Mouse (Mus musculus) kidney, adult 11 months (tissue): ENCODE measurements around the gene Scaf1.

Experiments used
- DNase-seq: peaks from one replicate; pipeline ENCODE4 v3.0.0; 2022

Gene Scaf1

GRCm38 (mm10) chr7:44983944-44984832, 32.0 kb downstream of the Scaf1 start:
- no peak for DNase-seq

GRCm38 (mm10) chr7:44983085-44983484, 33.1 kb downstream of the Scaf1 start:
- peak; percentile 81 for DNase-seq

DNA sequence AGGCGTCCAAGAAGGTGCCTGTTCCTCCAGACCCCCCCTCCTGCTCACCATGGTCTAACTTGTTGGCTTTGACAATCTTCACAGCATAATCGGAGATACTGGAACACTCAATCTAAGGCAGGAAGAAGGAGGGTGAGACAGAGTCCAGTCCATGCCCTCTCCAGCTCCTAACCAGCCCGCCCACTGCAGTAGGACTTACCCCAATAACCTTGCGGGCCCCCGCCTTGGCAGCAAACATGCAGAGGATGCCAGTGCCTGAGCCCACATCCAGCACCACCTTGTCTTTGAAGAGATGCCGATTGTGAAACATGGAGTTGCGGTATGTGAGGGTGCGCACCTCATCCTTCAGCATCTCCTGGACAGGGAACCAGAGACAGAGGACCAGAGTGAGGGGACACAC, 34.6 kb downstream of the Scaf1 start:
- no peak for DNase-seq

GRCm38 (mm10) chr7:44978300-44978699, 37.9 kb downstream of the Scaf1 start:
- no peak for DNase-seq

- no peak for DNase-seq
Observed at GRCm38 (mm10) chr7:44975117-44975419, 41.1 kb downstream of the Scaf1 start.

GRCm38 (mm10) chr7:44974383-44975116, 41.6 kb downstream of the Scaf1 start, which contains the start of gene Cpt1c:
Gene Cpt1c (minus strand): TSS chr7:44974851.
- peak; percentile 62 for DNase-seq

- no peak for DNase-seq
Observed at GRCm38 (mm10) chr7:44973415-44974130, 42.6 kb downstream of the Scaf1 start.

- no peak for DNase-seq
Observed at GRCm38 (mm10) chr7:44971142-44971541, 45.0 kb downstream of the Scaf1 start.

- peak; percentile 89 for DNase-seq
Observed at GRCm38 (mm10) chr7:44970231-44970691, 45.9 kb downstream of the Scaf1 start.

GRCm38 (mm10) chr7:44966638-44967037, 49.5 kb downstream of the Scaf1 start:
- DNase-seq: no peak

- no peak for DNase-seq
Observed at GRCm38 (mm10) chr7:44965975-44966374, 50.2 kb downstream of the Scaf1 start.

DNA sequence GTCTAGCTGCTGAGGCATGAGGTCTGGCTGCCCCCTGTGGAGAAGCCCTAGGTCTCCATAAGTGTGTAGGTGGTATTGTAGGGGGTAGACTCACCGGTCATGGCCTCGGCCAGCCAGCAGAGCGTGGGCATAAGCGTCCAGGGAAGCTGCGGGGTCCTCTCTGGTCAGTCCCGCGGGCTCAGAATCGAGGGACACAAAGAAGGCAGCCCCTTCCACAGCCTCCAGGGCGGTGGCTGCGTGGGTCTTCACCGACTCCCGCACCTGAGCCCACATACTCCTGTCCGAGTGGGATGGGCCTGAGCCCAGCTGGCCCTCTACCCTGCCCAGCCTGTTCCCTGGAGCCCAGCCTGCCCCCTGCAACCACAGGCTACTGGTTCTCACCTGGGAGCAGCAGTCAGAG, 51.2 kb downstream of the Scaf1 start:
- DNase-seq: no peak

DNA sequence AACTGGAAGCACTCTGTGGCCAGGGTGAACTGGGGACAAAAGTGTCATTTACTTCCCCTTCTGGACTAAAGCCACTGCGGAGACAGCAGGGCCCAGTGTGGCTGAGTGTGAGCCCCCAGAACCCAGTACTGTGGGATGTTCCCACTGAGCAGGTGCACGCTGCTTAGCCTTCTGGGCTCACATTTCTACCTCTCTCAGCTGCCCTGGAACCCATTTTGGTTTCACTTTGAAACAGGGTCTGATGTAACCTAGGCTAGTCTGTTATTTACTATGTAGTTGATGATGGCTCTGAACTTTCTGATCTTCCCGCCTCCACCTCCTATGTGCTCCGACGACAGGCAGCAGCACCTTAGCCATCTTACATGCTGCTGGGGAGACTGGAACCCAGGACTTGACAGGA, 53.3 kb downstream of the Scaf1 start:
- DNase-seq: no peak

- no peak for DNase-seq
Observed at GRCm38 (mm10) chr7:44962337-44962736, 53.8 kb downstream of the Scaf1 start.

GRCm38 (mm10) chr7:44960512-44960910, 55.7 kb downstream of the Scaf1 start:
- no peak for DNase-seq

DNA sequence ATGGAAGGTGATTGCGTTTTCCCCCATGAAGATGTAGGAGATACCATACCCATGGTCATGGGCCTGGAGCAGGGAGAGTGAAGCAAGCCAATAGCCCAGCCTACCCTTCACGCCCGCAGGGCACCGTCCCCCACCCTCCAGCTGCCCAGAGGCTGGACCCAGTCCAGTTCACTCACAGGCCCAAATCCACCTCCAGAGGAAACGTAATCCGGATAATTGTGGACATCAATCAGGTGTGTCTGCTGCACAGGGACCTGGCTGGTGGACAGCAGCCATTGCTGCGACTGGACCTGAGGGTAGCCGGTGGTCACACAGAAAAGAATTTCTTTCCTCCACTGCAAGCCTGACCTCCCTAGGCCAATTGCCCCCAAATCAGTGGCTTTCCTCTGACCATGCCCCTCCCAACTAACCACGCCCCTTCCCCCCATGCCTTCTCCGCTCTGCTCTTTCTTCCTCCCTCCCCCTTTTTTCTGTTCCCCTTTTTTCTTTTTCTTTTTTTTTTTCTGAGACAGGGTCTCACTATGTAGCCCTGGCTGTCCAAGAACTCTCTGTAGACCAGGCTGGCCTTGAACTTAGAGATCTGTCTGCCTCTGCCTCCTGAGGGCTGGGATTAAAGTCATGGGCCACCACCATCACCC, 56.2 kb downstream of the Scaf1 start:
- no peak for DNase-seq

- DNase-seq: no peak
Observed at GRCm38 (mm10) chr7:44959281-44959680, 56.9 kb downstream of the Scaf1 start.

DNA sequence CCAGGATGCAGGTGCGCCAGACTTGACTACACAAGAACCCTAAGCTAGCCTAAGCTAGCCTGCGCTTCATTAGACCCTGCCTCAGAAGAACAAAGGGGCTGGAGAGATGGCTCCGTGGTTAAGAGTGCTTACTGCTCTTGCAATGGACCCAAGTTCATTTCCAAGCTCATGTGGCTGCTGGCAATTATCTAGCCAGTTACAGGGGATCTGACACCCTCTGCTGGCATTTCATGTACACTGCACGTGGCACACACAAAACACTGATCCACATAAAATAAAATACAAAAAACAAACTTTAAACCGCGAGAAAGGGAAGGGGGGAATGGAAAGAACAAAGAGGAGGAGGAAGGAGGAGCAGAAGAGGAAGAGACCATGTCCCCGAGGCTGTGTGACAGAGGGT, 58.0 kb downstream of the Scaf1 start:
- peak; percentile 37 for DNase-seq

DNA sequence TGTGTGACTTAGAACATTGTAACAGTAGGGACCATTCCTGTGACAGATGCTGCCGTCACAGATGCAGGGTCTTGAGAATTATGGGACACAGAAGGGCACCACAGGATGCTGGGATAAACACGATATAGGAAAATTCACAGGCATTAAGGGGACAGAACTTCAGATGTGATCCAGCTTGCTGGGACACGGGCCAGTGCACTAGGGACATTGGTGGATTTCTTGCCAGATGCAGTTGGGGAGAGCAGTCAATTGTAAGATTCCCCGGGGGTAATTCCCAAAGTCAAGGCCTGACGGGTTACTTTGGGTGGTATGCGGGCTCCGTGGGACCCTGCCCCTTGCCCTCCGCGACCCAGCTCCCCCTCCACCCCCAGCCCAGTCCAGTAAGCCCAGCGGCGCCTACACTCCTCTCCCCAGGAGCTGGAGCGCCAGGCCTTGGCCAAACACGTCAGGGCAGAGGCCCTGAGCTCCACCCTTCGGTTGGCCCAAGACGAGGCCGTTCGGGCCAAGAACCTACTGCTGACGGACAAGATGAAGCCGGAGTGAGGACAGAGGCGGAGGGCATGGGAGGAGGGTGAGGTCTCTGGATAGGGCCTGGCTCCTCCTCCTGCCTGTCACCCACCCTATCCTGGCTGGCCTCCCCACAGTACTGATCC, 58.9 kb downstream of the Scaf1 start:
- no peak for DNase-seq

DNA sequence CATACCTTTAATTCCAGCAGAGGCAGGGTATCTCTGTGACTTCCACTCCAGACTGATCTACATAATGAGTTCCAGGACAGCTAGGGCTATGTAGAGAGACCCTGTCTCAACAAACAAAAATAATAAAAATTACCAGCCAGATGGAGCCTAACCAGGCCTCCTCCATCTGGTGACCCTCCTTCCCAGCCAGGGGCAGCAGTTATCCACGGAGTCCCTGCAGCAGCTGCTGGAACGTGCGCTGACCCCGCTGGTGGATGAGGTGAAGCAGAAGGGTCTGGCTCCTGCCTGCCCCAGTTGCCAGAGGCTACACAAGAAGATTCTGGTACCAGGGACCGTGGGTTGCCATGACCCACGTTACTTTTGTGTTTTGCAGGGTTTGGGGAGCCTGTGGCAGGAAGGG, 59.9 kb downstream of the Scaf1 start:
- DNase-seq: no peak

DNA sequence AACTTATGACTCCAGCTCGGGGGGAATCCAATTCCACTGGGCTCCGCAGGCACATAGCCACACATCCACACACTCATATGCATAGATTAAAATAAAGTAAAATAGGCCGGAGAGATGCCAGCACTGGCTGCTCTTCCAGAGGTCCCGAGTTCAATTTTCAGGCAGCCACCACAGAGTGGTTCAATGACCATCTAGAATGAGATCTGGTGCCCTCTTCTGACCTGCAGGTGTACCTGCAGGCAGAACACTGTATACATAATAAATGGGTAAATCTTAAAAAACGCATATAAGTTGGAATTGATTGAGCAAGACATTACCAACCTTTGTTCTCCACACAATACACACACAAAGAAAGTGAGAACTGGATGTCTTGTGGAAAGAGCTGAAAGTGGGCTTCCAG, 60.5 kb downstream of the Scaf1 start:
- DNase-seq: no peak

DNA sequence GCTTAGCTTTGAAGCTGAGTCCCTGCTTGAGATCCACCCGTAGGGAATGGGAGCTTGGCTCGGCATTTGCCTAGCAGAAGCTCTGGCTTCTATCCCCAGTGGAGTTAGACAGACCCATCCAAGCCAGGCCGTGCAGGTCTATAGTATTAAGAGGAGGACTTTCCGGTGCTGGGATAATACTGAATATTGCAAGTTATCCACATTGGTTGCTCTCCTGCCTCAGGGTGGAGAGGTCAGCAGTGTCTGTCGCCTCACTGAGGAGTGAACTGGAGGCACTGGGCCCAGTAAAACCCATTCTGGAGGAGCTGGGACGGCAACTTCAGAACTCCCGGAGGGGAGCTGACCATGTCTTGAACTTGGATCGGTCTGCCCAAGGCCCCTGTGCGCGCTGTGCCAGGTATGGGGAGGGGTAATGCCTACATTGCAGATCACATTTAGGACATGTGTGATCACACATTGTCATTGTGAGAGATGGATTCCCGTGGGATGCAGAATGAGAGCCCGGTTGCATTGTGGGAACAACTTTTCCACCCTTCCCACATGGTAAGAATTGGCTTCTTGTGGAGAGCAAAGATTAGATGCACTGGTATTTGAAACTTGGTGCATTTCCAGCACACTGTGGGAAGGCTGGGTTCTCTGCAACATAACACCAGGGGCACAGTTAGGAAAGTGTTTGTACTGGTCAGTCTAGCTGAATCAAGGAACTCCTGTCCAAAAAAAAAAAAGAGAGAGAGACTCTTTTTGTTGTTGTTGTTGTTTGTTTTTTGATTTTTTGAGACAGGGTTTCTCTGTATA, 61.9 kb downstream of the Scaf1 start:
- DNase-seq: no peak
